Mouse (Mus musculus) lung, postnatal 25 days (tissue): ENCODE results near the gene Gm20388.
A peak's percentile ranks its signal among the peaks of the same experiment; 100 is the strongest.

Experiments
- DNase-seq: peaks from one replicate; pipeline ENCODE4 v3.0.0; 2022; ENCODE audit warnings: low spot score

Gm20388 gene

DNA sequence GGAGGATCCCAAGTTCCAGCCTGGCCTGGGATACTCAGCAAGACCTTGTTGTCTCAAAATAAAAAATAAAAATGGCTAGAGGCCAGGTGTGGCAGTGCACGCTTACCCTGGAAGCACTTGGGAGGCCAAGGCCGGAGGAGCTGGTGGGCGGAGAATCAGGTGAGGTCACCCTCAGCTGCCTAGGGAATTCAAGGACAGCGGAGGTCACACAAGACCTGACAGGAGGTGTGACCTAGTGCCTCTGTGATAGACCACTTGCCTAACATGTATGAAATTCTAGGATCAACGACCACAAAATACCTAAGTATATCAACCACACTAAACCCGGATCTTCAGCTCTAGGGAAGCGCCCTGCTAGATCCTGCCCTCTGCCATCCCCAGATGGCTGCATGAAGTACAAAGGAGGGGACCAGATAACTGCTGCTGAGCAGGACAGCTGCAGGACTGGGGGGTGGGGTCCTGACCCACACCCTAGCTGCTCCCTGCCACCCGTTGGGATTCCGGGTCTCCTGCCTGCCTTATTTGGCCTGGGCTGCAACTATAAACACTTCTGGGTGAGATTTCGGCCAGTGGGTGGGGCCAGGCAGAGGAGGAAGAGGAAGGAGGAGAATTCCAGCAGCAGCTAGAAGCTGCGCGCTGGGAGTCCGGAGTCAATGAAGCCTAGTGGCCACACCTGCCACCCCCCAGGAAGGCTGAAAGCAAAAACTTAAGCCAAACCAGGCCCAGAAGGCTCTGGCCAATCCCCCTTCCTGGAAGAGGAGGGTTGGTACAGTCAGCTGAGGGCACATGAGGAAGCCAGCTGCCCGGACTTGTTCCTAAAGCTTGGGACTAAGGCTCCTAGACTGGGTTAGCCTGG, 2612.4 kb downstream of the Gm20388 start:
- DNase-seq, result peak; percentile 87

DNA sequence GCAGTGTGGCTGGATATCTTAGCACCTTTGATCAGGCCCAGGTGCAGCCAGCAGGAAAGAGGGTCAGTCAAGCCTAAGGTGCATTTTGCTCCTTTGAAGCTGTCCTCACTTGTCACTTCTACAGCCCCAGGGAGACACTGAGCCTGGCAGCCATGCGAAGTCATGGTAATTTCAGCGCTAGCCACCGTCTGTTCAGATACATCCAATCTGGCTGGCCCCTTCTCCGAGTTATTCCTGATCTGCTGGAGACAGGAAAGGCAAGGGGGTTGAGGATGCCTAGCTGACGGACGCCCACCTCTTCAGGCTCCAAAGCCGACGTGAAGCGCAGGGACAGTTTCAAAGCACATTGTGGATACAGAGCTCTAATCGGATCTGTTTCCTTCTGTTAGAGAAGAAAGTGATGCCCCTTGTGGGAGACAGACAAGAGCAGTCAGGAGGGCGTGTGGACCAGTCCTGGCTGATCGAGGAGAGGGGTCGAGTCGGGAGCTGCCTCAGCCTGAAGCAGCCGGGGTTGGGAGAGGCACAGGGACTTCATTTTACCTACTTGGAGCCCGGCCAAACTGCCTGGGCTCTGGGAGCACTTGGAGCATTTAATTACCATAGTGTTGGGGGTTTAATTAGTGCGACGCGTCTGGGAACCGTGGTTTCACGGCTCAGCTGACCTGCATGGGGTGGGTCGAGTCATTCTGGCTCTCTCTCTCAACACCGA, 2613.2 kb downstream of the Gm20388 start:
- DNase-seq, result no peak

GRCm38 (mm10) chr8:122524506-122524905, 2613.9 kb downstream of the Gm20388 start:
- DNase-seq, result no peak

GRCm38 (mm10) chr8:122525004-122525403, 2614.4 kb downstream of the Gm20388 start:
- no peak for DNase-seq

DNA sequence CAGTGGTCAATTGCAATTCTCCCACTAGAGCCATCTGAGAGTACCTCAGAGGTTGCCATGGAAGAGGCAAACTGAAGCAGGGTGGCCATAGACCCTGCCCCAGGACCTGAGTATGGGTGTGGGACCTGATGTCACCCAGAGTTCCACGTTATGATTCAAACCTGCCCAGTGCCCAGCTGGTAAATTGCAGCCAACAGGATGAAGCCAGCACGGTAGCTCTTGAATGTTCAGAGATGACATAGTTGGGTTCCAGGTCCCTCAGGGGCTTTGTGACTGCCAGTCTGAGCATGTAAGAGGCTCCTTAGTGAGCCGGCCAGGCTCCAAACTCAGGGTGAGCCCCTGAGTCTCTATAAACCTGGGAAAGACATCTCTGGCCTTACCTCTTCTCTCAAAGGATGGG, 2615.4 kb downstream of the Gm20388 start:
- DNase-seq, result no peak

DNA sequence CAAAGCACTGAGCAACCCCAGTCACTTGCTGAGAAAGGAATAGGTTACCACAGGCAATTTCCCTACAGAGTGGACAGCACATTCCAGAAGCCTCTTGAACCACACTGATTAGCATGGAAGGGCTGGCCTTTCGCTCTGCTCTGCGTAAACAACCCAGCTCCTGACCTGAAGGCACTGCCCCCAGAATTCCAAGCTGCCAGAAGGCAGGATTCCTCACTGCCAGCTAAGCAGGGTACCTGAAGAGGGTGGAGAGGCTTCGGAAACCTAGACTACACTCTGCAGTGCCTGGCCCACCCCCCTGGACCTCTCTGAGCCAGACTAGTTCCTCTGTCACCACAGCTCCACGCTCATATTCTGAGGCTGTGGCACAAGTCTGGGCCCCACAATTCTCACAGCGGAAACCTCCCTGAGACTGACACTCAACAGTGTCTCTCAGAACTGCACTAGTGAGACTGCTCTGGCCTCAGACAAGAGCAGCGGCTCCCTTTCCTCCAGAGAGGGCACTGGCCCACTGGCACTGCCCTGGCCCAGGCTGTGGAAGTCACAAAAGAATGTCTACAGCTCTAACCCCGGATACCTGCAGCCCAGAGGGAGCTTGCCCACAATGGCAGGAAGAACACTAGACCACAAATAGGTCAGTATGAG, 2616.0 kb downstream of the Gm20388 start:
- DNase-seq, result peak; percentile 73

GRCm38 (mm10) chr8:122527937-122528336, 2617.3 kb downstream of the Gm20388 start:
- no peak for DNase-seq

GRCm38 (mm10) chr8:122529159-122529558, 2618.5 kb downstream of the Gm20388 start:
- DNase-seq, result no peak

GRCm38 (mm10) chr8:122531312-122531711, 2620.7 kb downstream of the Gm20388 start:
- DNase-seq, result no peak

DNA sequence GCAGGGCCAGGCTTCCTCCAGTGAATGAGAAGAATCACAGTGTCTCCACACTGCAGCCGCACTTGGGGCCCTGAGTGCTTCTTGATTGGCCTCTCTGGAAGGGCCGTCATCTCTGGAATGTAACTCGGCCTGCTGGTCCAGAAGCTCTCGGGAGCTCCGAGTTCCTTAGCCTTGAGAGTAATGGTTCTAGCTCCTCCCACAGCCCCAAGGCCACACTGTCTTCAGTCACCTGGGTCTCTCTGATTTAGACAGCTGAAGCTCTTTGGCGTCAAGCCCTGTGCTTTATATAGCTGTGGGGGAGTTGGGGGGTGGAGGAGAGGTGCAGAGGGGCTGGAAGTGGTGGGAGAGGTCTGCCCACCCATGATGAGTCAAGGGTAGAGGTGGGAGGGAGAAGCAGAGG, 2626.4 kb downstream of the Gm20388 start:
- DNase-seq, result peak; percentile 91

DNA sequence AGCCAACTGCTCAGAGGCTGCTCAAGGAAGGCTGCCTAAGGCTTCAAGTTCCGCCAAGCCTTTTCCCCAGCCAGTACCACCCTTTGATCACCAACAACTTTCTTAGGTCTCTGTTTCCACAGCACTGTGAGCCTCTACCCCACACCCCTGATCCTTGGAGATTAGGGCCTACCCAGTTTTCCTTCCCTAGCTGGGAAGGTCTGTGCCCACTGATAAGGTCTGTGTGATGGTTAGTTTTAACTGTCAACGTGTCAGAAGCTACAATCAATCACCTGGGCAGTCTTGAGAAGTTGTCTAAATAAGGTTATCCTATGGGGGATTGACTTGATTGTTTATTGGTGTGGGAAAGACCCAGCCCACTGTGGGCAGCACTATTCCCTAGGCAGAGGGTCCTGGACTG, 2627.2 kb downstream of the Gm20388 start:
- DNase-seq, result no peak

GRCm38 (mm10) chr8:122538310-122539076, 2627.9 kb downstream of the Gm20388 start:
- DNase-seq, result no peak

DNA sequence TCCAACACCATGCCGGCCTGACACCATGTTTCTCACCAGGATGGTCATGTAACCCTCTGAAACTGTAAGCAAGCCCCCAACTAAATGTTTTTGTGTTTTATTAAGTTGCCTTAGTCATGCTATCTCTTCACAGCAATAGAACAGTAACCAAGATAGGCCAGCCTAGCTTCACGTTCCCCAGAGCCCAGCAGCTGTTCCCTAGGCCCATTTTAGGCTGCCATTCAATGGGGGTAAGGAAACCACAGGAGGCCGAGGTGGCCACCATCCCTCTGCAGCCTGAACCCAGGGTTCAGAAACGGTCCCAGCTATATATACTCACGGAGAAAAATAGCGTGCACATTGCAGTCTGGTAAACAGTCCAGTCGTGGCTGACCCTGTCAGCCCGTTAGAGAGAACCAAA, 2633.5 kb downstream of the Gm20388 start:
- DNase-seq, result no peak

DNA sequence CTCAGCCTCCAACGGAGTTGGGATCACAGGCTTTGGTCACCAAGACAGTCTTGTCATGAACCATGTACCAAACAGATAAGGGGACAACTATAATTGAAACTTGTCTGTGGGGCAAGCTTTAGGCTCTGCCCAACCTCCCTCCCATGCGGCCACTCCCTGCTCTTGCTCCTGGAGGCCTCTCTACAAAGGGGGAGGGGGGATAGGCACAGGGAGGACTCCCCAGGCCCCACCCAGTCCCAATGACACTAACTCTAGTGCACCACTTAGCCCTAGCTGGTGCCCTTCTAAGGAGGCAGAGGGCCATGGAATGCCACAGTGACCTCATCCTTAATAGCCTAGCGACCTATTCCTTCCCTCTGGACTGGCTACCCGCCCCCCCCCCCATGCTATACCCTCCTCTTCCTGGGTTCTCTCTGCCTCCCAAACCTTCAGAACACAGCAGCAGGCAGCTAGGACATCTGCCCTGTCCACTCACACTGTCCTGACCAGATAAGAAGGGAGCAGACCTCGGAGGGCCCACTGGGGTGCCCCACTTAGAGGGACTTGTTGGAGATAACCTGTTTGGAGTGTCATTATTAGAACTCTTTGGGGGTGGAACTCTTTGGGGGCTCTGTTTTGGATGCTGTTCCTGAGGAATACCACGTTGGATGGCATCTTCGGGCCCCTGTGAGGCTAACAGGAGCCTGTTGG, 2635.6 kb downstream of the Gm20388 start:
- DNase-seq, result no peak

DNA sequence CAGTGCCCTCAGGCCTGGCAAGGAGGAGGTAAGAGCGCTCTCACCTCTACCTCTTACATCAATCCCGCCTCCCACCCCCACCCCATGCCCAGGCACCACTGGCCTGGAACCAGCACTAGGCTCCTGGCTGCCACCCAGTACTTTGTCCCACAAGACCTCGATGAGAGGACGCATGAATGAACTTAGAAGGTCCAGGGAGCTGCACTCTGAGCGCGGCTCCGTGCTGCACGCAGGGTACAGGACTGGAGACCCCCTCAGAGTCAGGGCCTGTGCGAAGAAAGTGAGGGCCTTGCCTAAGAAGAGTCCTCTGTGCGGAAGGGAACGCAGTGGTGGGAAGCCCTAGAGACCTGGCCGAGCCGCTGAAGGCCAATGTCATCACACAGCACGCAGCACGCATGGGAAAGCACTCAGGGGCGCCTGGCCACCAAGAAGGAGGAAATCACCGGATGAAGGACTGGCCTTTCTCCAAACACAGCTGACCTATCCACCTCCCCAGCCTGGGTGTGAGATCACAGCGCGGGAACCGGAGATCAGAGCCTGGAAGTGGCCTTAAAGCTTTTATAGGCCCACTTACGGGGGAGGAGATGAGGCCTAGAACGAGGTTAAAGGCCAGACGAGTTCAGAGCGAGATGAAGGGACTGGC, 2636.3 kb downstream of the Gm20388 start:
- no peak for DNase-seq

DNA sequence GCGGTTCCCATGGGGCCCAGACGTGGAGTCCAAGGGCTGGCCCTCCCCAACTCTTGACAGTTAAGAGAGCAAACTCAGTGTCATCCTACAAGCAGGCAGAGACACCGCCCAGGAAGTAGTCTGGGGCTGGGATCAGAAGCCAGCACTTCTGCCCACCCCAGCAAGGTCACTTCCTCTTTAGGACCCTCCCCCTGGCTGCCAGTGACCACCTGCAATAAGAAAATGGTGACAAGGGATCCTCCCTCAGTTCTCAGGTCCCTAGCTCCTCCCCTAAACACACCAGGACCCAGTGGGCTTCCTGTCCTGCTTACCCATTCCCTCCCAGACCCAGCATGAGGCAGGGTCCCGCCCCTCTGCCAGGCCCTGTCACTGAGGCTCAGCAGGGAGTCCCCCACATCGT, 2637.2 kb downstream of the Gm20388 start:
- DNase-seq, result peak; percentile 79

GRCm38 (mm10) chr8:122548331-122548730, 2637.7 kb downstream of the Gm20388 start:
- DNase-seq, result no peak

DNA sequence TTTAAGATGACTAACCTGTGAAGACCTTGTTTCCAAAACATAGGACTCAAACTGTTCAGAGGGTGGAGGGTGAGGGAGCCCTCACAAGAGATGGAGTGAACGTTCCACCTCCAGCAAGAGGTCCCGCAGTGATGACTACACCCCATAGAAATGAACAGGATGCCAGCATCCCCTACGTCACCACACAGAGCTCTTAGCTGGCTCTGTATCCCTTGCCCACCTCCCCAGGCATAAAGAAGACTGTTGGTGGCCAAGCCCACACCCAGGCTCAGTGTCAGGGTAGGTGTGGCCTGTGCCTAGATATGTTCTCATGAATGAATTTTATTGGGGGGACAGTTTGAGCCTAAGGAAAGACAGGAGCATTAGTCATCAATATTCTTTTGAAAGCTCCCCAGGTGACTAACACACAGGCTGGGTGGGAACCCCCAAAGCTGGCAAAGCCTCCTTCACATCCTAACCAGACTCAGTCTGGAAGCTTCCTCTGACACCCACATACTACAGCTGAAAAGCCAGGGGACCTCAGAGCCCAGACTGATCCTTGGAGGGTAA, 2638.3 kb downstream of the Gm20388 start:
- DNase-seq, result no peak

DNA sequence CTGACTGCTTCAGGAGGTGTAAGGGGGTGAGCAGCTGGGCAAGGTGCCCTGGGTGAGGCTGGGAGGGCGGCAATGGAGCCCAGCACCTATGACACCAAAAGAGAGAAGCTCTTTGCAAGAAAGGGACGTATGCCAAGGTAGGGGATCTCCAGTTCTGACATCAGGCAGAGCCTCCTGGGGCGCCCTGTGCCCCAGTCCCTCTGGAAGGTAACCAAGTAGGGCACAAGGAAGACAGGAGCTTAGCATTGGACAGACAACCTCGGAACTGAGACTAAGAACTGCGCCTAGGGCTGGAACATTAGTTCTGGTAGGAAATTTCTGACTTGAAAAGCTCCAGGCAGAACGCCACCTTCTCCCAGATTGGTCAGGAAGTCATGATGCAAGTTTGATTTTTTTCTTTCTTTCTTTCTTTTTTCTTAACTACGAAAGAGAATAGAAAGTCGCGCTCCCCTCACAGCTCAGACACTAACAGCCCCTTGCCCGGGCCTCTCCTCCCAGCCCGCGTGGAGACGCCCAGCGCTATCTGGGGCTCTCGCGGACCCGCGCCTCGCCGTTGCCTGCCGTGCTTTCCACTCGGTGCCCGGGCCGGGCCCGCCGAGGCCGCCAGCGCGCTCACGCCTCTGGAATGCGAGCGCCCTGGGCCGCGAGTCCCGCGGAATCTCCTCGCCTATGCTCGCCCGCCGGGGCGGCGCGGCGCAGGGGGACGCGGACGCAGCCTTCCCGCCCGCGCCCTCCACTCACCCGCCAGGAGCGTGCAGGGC, 2639.8 kb downstream of the Gm20388 start:
- DNase-seq, result no peak

- no peak for DNase-seq
These were observed 2640.3 kb downstream of the Gm20388 start for GRCm38 (mm10) chr8:122550995-122551264.
